Mouse (Mus musculus): Measurements from ENCODE around the gene 4933430I17Rik.

GRCm38 (mm10) chr4:62551966-62552365 lies 26.8 kb downstream of the 4933430I17Rik start:
- TF ChIP-seq POLR2A (IDR thresholded peaks at IDR 0.05; ENCODE audit: insufficient read depth, low read length): no peak
- TF ChIP-seq CTCF (IDR thresholded peaks at IDR 0.05; ENCODE audit: low read depth, low read length): no peak
- no peak for TF ChIP-seq EP300 (IDR thresholded peaks at IDR 0.05; ENCODE audit: insufficient read depth, low read depth, low read length)
